Mouse (Mus musculus): ENCODE measurements at regions not wholly inside any gene's neighbourhood (a gene's known extent, or its start where the extent isn't known, plus 50 kb on each side); places are given as distances from the start of the nearest gene placed in this dataset.

DNA sequence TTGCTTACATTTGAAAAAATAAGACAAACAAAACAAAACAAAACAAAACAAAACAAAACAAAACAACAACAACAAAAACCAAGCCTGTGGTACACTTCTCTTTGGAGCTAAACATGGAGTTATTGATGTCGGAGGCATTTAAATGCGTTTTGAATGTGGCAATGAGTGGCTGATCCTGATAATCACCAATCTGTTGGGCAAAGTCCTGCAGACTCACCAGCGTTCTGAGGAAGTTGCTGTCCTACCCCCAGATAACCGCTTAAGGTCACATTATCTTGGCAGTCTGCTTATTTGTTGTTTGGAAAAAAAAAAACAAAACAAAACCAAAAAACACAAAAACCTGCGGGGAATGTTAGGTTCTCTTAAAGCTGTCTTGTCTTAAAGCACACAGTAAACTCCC, 205.4 kb downstream of the Hace1 start:
- TF ChIP-seq POLR2A (IDR thresholded peaks at IDR 0.05; ENCODE audit: control insufficient read depth, extremely low read depth, insufficient read depth, low read length, poor library complexity) (no peak), CTCF (IDR thresholded peaks at IDR 0.05; ENCODE audit: borderline replicate concordance, control insufficient read depth, extremely low read depth, insufficient read depth, low read length, poor library complexity) (no peak)
